Mouse (Mus musculus) bone marrow, adult 2 months (tissue): ENCODE measurements around the gene Rpa1. TPM values are rescaled to one million over a fixed set of nuclear protein-coding genes. Genes with fewer than 3 reads are reported as not detected.

Experiments
- H3K27ac ChIP-seq: fragments of 200-500 bp; 2 replicates; pipeline ENCODE4 v1.5.1; 2012; ENCODE audit warnings: low read depth, mild to moderate bottlenecking, control low read depth, inconsistent platforms, low read length; ENCODE audit not compliant: control insufficient read depth, poor library complexity, insufficient read depth
- H3K4me1 ChIP-seq: fragments of 200-500 bp; 2 replicates; pipeline ENCODE4 v1.6.1; 2011; ENCODE audit warnings: low read length; ENCODE audit not compliant: control insufficient read depth, insufficient read depth
- H3K4me3 ChIP-seq: fragments of 200-500 bp; replicated peaks from 2 replicates; pipeline ENCODE3; 2011; ENCODE audit warnings: mild to moderate bottlenecking, low read depth, low read length, control low read depth; ENCODE audit not compliant: control insufficient read depth
- CTCF ChIP-seq: fragments of 200-500 bp; IDR thresholded peaks from 2 replicates; pipeline ENCODE4 v1.5.1; 2011; ENCODE audit warnings: low read length, control low read depth; ENCODE audit not compliant: control insufficient read depth, insufficient read depth
- POLR2A ChIP-seq: fragments of 200-500 bp; IDR thresholded peaks from 2 replicates; pipeline ENCODE4 v1.6.1; 2011; ENCODE audit warnings: low read depth, mild to moderate bottlenecking, control low read depth, low read length, borderline replicate concordance; ENCODE audit not compliant: control insufficient read depth
- WGBS: fragments of 180-500 bp; shearing (Covaris S2); methylation state at CpG from one replicate; pipeline ENCODE4 v1.1.7; 2018; 5-methylcytosine and 5-hydroxymethylcytosine counted together
- polyA plus RNA-seq: library from polyadenylated mRNA; stranded (reverse); fragments of >200 nt; gene quantifications from 2 replicates; pipeline ENCODE4 v1.2.4, GENCODE M21; 2011; ENCODE audit warnings: low replicate concordance; ENCODE audit not compliant: missing spikeins, insufficient read depth, insufficient read length

Rpa1 gene
- polyA plus RNA-seq, 1 experiment, result 40.3 TPM

DNA sequence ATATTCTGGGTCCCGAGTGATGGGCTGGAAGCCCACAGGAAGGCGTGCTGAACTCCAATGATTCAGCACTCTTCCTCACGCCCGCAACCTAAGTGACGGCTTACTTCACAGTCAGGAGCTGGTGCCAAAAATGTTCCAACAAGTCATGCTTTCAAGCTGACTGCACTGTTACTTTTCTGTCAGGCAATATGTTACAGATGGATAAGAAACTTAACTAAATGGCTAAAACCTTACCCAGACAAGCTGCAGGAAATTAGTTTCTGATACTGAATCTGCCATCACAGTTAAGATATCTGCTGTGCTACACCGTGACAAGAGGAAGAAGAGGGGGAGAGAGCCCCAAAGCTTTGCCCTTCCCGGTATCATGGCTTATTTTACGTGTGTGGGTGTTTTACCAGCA lies 34.3 kb downstream of the Rpa1 start:
- TF ChIP-seq POLR2A (no peak), CTCF (no peak)
- H3K4me1 ChIP-seq, result no peaks in the 10 kb centered on the region
- H3K27ac ChIP-seq, result no peak overlapping the region
- no peak overlapping the region for H3K4me3 ChIP-seq
- WGBS, result 52% methylated on average over 8 of the region's 8 CpGs

DNA sequence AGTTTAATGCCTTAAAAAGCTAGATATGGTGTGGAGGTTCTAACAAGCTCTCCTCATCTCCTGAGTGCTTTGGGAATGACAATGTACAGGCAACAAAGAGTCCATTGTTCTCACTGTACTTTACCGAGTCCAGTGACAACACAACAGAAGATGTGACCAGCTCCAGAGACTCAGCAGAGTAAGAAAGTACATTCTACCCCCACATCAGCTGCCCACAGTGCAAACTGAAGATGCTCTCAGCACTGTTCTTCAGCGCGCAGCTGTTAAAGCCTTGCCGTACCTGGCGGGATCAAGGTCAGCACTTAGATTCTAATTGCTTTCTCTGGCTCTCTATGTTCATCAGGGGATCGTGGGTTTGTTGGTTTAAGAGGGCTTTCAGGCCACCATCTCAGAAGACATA lies 36.4 kb downstream of the Rpa1 start:
- H3K27ac ChIP-seq, result no peak overlapping the region
- H3K4me1 ChIP-seq, result no peaks in the 10 kb centered on the region
- 94% methylated on average over 6 of the region's 6 CpGs for WGBS
- H3K4me3 ChIP-seq, result no peak overlapping the region
- TF ChIP-seq CTCF, result no peak
- no peak for TF ChIP-seq POLR2A

DNA sequence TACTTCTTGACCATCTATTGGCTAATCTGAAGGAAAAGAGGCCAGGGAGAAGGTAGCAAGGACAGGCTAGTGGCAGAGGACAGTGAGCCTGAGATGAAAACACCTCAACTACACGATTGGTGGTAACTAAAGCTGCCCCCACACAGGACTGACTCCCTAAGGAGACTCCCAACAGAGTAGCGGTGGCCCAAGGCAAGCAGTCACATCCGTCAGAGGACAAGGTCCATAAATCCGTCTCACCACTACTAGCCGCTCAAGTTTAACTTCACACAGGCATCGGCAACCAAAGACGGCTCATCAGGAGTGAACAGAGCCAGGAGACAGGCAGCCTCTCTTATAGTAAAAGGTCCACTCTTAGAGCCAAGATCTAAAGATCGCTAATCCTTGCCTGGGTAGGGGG lies 37.3 kb downstream of the Rpa1 start:
- H3K4me3 ChIP-seq, result no peak overlapping the region
- TF ChIP-seq POLR2A, result no peak
- no peak for TF ChIP-seq CTCF
- no peaks in the 10 kb centered on the region for H3K4me1 ChIP-seq
- WGBS, result 93% methylated on average over 8 of the region's 8 CpGs
- no peak overlapping the region for H3K27ac ChIP-seq

DNA sequence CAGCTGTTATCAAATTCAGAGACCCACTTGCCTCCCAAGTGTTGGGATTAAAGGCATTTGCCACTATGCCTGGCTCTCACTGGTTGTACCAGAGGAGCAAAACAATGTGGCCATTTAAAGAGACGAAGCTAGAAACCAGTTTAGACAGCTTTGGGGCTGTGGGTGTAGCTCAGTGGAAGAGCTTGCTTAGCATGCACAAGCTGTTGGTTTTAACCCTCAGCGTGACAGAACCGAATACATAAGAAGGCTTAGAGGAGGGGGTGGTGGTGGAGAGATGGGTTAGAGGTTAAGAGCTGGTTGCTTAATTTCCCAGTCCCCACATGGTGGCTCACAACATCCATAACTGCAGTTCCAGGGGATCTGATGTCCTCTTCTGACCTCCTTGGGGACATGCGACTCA lies 39.5 kb downstream of the Rpa1 start:
- Histone ChIP-seq H3K4me1 (no peaks in the 10 kb centered on the region), H3K27ac (0 out of 2 replicates have a peak overlapping the region, but pooled peaks have one; percentile 31), H3K4me3 (no peak overlapping the region)
- TF ChIP-seq CTCF (no peak), POLR2A (no peak)
- 92% methylated on average over 4 of the region's 4 CpGs for WGBS

DNA sequence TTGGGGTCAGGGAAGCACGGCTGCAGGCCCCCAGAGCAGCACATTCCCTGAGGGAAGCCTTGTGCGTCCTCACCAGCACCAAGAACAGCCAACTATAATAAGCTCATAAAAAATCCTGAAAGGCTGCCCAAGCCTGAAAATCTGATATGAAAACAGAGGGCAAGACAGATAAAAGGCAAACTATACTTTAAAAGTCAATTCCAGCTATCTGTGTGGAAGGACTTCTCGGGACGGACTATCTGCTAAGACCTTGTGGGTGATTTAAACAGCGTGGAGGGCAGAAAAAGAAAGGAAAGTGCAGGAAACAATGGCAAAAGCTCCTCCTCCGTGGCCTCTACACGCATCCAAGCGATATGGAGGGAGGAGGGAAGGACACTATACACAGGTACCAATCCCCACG lies 43.3 kb downstream of the Rpa1 start:
- no peaks in the 10 kb centered on the region for H3K4me1 ChIP-seq
- WGBS, result 76% methylated on average over 9 of the region's 9 CpGs
- no peak overlapping the region for H3K4me3 ChIP-seq
- TF ChIP-seq POLR2A (no peak), CTCF (no peak)
- no peak overlapping the region for H3K27ac ChIP-seq

DNA sequence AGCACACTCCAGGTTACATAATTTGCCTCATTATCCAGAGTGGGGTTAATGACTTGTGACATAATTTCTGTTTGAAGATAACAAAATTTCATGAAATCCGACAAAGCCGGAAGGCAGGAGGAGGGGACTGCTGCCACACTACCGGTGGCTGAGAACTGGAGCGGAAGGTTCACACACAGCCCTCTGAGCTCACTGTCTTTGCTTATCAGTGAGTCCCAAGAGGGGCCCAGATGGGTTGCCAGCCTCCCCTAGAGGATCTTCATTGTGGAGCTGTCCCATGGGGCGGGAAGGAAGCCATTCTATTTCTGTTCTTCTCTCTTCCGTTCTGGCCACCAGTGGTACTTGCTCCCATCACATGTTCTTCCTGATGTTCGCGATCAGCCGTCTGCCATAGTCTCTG lies 47.2 kb downstream of the Rpa1 start:
- Histone ChIP-seq H3K27ac (no peak overlapping the region), H3K4me3 (no peak overlapping the region), H3K4me1 (no peaks in the 10 kb centered on the region)
- TF ChIP-seq CTCF (no peak), POLR2A (no peak)
- 82% methylated on average over 9 of the region's 9 CpGs for WGBS

DNA sequence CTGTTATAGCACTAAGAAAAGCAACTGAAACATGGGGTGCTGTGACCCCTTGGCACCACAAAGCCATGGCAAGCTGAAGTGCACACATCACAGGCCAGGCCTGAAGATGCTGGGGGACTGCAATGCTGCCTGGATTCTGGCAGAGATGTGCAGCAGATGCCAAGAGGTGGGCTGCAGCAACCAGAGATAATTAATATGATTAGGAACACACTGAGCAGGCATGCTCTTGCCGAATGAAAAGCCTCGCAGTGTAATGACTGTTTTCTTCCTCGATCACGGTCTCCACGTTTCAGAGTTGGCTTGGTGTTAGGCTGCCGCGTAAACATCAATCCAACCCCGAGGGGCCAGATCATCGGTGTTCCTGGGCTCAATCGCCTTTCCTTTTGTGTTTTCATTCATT lies 48.3 kb downstream of the Rpa1 start:
- H3K4me1 ChIP-seq, result no peaks in the 10 kb centered on the region
- TF ChIP-seq POLR2A, result no peak
- no peak for TF ChIP-seq CTCF
- no peak overlapping the region for H3K4me3 ChIP-seq
- 90% methylated on average over 10 of the region's 10 CpGs for WGBS
- no peak overlapping the region for H3K27ac ChIP-seq

DNA sequence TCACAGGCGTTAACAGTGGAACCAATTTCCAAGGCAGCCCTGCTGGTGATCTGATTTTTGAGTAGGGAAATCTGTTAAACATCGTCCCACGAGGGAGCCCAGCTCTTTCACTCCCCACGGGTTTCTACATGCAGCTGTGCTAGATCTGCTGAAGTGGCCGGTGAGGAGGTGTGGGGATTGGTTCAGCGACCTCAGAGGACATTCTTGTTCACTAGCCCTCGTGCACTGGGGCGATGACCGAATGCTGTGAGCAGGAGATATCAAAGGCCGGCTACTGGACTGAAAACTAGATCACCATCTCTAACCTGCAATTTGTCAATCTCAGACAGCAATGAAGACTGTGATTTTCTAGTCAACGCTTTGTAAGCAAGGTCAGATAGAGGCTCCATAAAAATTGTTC lies 49.6 kb downstream of the Rpa1 start:
- H3K4me3 ChIP-seq, result no peak overlapping the region
- 71% methylated on average over 11 of the region's 11 CpGs for WGBS
- TF ChIP-seq CTCF (no peak), POLR2A (no peak)
- no peak overlapping the region for H3K27ac ChIP-seq
- no peaks in the 10 kb centered on the region for H3K4me1 ChIP-seq

DNA sequence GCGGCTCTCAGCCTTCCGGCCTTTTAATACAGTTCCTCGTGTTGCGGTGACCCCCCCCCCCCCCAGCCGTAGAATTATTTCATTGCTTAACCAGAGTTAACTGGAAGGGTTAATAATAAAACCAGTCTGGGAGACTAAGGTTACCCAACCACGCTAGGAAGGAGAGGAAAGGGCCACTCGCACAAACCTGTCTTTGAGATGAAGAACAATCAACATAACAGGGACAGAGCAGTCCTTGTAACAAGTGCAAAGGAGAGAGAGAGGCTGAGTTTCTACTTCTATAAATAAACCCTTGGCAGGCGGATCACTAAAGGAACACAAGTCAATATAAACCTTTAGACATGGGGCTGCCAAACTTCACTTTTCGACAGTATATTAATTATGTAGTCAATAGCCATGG lies 50.5 kb downstream of the Rpa1 start:
- Histone ChIP-seq H3K4me3 (no peak overlapping the region), H3K27ac (no peak overlapping the region), H3K4me1 (no peaks in the 10 kb centered on the region)
- TF ChIP-seq POLR2A (no peak), CTCF (no peak)
- WGBS, result 70% methylated on average over 9 of the region's 9 CpGs
